Comparison of ENCODE assay signal across 22 mouse cellular contexts in genomic region chr16:32728240-32728639, GRCm38 (mm10). TPM values are rescaled to one million over a fixed set of nuclear protein-coding genes. Genes with fewer than 3 reads are reported as not detected.
DNase-seq lines count a peak whose midpoint lies in the region; ATAC-seq and TF ChIP-seq lines count a peak whose summit lies in the region.
"Had no signal": no experiment of that assay in that cellular context is flagged by ENCODE, and none has a peak within 500 bp of the region (broad histone marks: within the 10 kb centered on the region; RNA-seq: fewer than 3 reads in every experiment).

No protein-coding gene starts in this region.

- no peak overlapping the region for H3K27ac ChIP-seq in liver, postnatal 0 days (ENCODE audit: low read depth)
- H3K27ac ChIP-seq in liver, embryonic 12.5 days, result no peak overlapping the region
- no peak overlapping the region for H3K27ac ChIP-seq in kidney, postnatal 0 days
- no peak overlapping the region for H3K27ac ChIP-seq in hindbrain, embryonic 12.5 days
- H3K27ac ChIP-seq in hindbrain, embryonic 14.5 days, result no peak overlapping the region
- no peak overlapping the region for H3K27ac ChIP-seq in midbrain, embryonic 16.5 days (ENCODE audit: low read length)
- H3K27ac ChIP-seq: embryonic facial prominence, embryonic 10.5 days; hindbrain, embryonic 15.5 days; layer of hippocampus, adult 2 months; limb, embryonic 13.5 days; neural tube, embryonic 13.5 days had no signal

- H3K9me3 ChIP-seq in liver, postnatal 0 days (ENCODE audit: low read length), result no peaks in the 10 kb centered on the region
- H3K9me3 ChIP-seq in liver, embryonic 12.5 days (replicated peaks), result no peaks in the 10 kb centered on the region
- no peaks in the 10 kb centered on the region for H3K9me3 ChIP-seq in kidney, postnatal 0 days (replicated peaks; ENCODE audit: low read length)
- peaks cover 3% of the 10 kb centered on the region for H3K9me3 ChIP-seq in hindbrain, embryonic 12.5 days (replicated peaks)
- H3K9me3 ChIP-seq in hindbrain, embryonic 14.5 days (ENCODE audit: control insufficient read depth, low read length), result no peaks in the 10 kb centered on the region
- no peaks in the 10 kb centered on the region for H3K9me3 ChIP-seq in midbrain, embryonic 16.5 days (replicated peaks; ENCODE audit: control insufficient read depth, low read length, poor library complexity, severe bottlenecking)
- H3K9me3 ChIP-seq: embryonic facial prominence, embryonic 10.5 days; hindbrain, embryonic 15.5 days; limb, embryonic 13.5 days; neural tube, embryonic 13.5 days had no signal

- H3K9ac ChIP-seq in liver, postnatal 0 days (replicated peaks), result no peak overlapping the region
- no peak overlapping the region for H3K9ac ChIP-seq in liver, embryonic 12.5 days
- no peak overlapping the region for H3K9ac ChIP-seq in kidney, postnatal 0 days (ENCODE audit: low read depth, low read length)
- H3K9ac ChIP-seq in hindbrain, embryonic 12.5 days, result no peak overlapping the region
- H3K9ac ChIP-seq in hindbrain, embryonic 14.5 days, result no peak overlapping the region
- no peak overlapping the region for H3K9ac ChIP-seq in midbrain, embryonic 16.5 days (ENCODE audit: low read depth, low read length)
- H3K9ac ChIP-seq: forebrain, postnatal 0 days; hindbrain, embryonic 15.5 days; limb, embryonic 13.5 days; neural tube, embryonic 13.5 days had no signal

- no peaks in the 10 kb centered on the region for H3K27me3 ChIP-seq in liver, postnatal 0 days (ENCODE audit: insufficient read depth, low read length)
- H3K27me3 ChIP-seq in liver, embryonic 12.5 days (replicated peaks), result peaks cover 8% of the 10 kb centered on the region; the same call in 1 of the 2 replicates
- H3K27me3 ChIP-seq in kidney, postnatal 0 days (ENCODE audit: insufficient read depth, low read length), result no peaks in the 10 kb centered on the region
- H3K27me3 ChIP-seq in hindbrain, embryonic 12.5 days, result no peaks in the 10 kb centered on the region
- H3K27me3 ChIP-seq in hindbrain, embryonic 14.5 days (ENCODE audit: control insufficient read depth, insufficient read depth, low read length), result no peaks in the 10 kb centered on the region
- H3K27me3 ChIP-seq in midbrain, embryonic 16.5 days (ENCODE audit: control insufficient read depth, insufficient read depth, low read depth, low read length), result no peaks in the 10 kb centered on the region
- H3K27me3 ChIP-seq: hindbrain, embryonic 15.5 days; neural tube, embryonic 13.5 days had no signal

- H3K4me3 ChIP-seq in liver, postnatal 0 days (ENCODE audit: low read depth, low read length), result no peak overlapping the region
- H3K4me3 ChIP-seq in liver, embryonic 12.5 days, result no peak overlapping the region
- no peak overlapping the region for H3K4me3 ChIP-seq in kidney, postnatal 0 days (replicated peaks; ENCODE audit: low read depth, low read length)
- no peak overlapping the region for H3K4me3 ChIP-seq in hindbrain, embryonic 12.5 days
- H3K4me3 ChIP-seq in hindbrain, embryonic 14.5 days (replicated peaks; ENCODE audit: low read length), result no peak overlapping the region
- H3K4me3 ChIP-seq in midbrain, embryonic 16.5 days (ENCODE audit: low read depth, low read length), result no peak overlapping the region
- H3K4me3 ChIP-seq: embryonic facial prominence, embryonic 10.5 days; erythroblast, embryonic 14.5 days; hindbrain, embryonic 15.5 days; layer of hippocampus, adult 2 months; limb, embryonic 13.5 days; neural tube, embryonic 13.5 days had no signal

- no peak for TF ChIP-seq EP300 in liver, postnatal 0 days (IDR thresholded peaks at IDR 0.05; ENCODE audit: low read depth)

- DNase-seq in adrenal gland, adult 2 months, result peak; percentile 49
- DNase-seq in adrenal gland, adult 18-20 months (ENCODE audit: low spot score in 2 of 2), result no peak
- no peak for DNase-seq in liver, postnatal 0 days
- DNase-seq in kidney, postnatal 0 days (ENCODE audit: low spot score), result peak; percentile 16
- no peak for DNase-seq in hindbrain, embryonic 14.5 days (ENCODE audit: low spot score)
- DNase-seq: adrenal gland, postnatal 25 days; cerebellum, postnatal 25 days; forebrain, postnatal 0 days; gastrocnemius, postnatal 14 days; heart, postnatal 10 days had no signal

- ATAC-seq in liver, postnatal 0 days, result peak; percentile 72
- ATAC-seq in liver, embryonic 12.5 days, result no peak
- no peak for ATAC-seq in kidney, postnatal 0 days (replicated peaks; ENCODE audit: low FRiP score, low read depth)
- ATAC-seq in hindbrain, embryonic 12.5 days (ENCODE audit: low FRiP score), result no peak
- ATAC-seq in hindbrain, embryonic 14.5 days (ENCODE audit: low FRiP score), result no peak
- no peak for ATAC-seq in midbrain, embryonic 16.5 days
- ATAC-seq: forebrain, postnatal 0 days had no signal

- no peak for TF ChIP-seq CTCF in liver, postnatal 0 days (IDR thresholded peaks at IDR 0.05; ENCODE audit: low read depth)
- TF ChIP-seq CTCF in kidney, postnatal 0 days (IDR thresholded peaks at IDR 0.05; ENCODE audit: low read depth), result no peak

- 0 out of 2 replicates have a peak, but pooled peaks cover 2% of the 10 kb centered on the region for H3K4me1 ChIP-seq in liver, postnatal 0 days (ENCODE audit: insufficient read depth)
- H3K4me1 ChIP-seq in liver, embryonic 12.5 days, result peaks cover 9% of the 10 kb centered on the region; the same call in 1 of the 2 replicates
- no peaks in the 10 kb centered on the region for H3K4me1 ChIP-seq in kidney, postnatal 0 days (replicated peaks; ENCODE audit: insufficient read depth, low read length)
- no peaks in the 10 kb centered on the region for H3K4me1 ChIP-seq in hindbrain, embryonic 12.5 days
- no peaks in the 10 kb centered on the region for H3K4me1 ChIP-seq in hindbrain, embryonic 14.5 days (replicated peaks; ENCODE audit: control insufficient read depth, insufficient read depth, low read length)
- H3K4me1 ChIP-seq in midbrain, embryonic 16.5 days (ENCODE audit: control insufficient read depth, insufficient read depth, low read length), result no peaks in the 10 kb centered on the region
- H3K4me1 ChIP-seq: embryonic facial prominence, embryonic 10.5 days; hindbrain, embryonic 15.5 days; limb, embryonic 13.5 days; neural tube, embryonic 13.5 days had no signal

- H3K4me2 ChIP-seq in liver, postnatal 0 days (ENCODE audit: low read depth, low read length), result no peak overlapping the region
- no peak overlapping the region for H3K4me2 ChIP-seq in liver, embryonic 12.5 days
- no peak overlapping the region for H3K4me2 ChIP-seq in kidney, postnatal 0 days (ENCODE audit: low read length)
- H3K4me2 ChIP-seq in hindbrain, embryonic 12.5 days (replicated peaks), result no peak overlapping the region
- no peak overlapping the region for H3K4me2 ChIP-seq in hindbrain, embryonic 14.5 days (replicated peaks)
- no peak overlapping the region for H3K4me2 ChIP-seq in midbrain, embryonic 16.5 days (ENCODE audit: low read length)
- H3K4me2 ChIP-seq: hindbrain, embryonic 15.5 days; limb, embryonic 13.5 days; neural tube, embryonic 13.5 days had no signal

- H3K36me3 ChIP-seq in liver, postnatal 0 days (replicated peaks; ENCODE audit: insufficient read depth, low read length), result no peaks in the 10 kb centered on the region
- no peaks in the 10 kb centered on the region for H3K36me3 ChIP-seq in liver, embryonic 12.5 days
- H3K36me3 ChIP-seq in kidney, postnatal 0 days (ENCODE audit: insufficient read depth, low read length), result no peaks in the 10 kb centered on the region
- H3K36me3 ChIP-seq in hindbrain, embryonic 12.5 days, result no peaks in the 10 kb centered on the region
- no peaks in the 10 kb centered on the region for H3K36me3 ChIP-seq in hindbrain, embryonic 14.5 days (replicated peaks; ENCODE audit: control insufficient read depth, insufficient read depth)
- no peaks in the 10 kb centered on the region for H3K36me3 ChIP-seq in midbrain, embryonic 16.5 days (ENCODE audit: control insufficient read depth, insufficient read depth, low read length)
- H3K36me3 ChIP-seq: embryonic facial prominence, embryonic 10.5 days; hindbrain, embryonic 15.5 days; limb, embryonic 13.5 days; neural tube, embryonic 13.5 days had no signal

RNA-seq across cellular contexts. Expression of gene Muc4, which starts 7.4 kb away (rescaled TPM):
- not detected for total RNA-seq in adrenal gland, adult 2 months (2021)
- polyA plus RNA-seq in adrenal gland, adult 2 months (2012; rRNA removed), result not detected in 2 replicates
- total RNA-seq in adrenal gland, adult 18-20 months (2021), result not detected
- 0.49 and 0.64 TPM in 2 replicates for polyA plus RNA-seq in liver, postnatal 0 days (2015; fragmentation: Nextera tagmentation; extraction: Ambion mirVana)
- polyA plus RNA-seq in liver, embryonic 12.5 days (2016; fragmentation: Nextera tagmentation; extraction: Ambion mirVana), result 0.59 and 0.63 TPM in 2 replicates
- 0.14 and 0.28 TPM in 2 replicates for polyA plus RNA-seq in kidney, postnatal 0 days (2015; fragmentation: Nextera tagmentation; extraction: Ambion mirVana)
- polyA plus RNA-seq in hindbrain, embryonic 12.5 days (2016; fragmentation: Nextera tagmentation; extraction: Ambion mirVana), result 0.27 and 0.35 TPM in 2 replicates
- not detected in 2 replicates for polyA plus RNA-seq in hindbrain, embryonic 14.5 days (2014; fragmentation: Nextera tagmentation; extraction: Ambion mirVana)
- polyA plus RNA-seq in midbrain, embryonic 16.5 days (2015; fragmentation: Nextera tagmentation; extraction: Ambion mirVana), result not detected in 2 replicates
- total RNA-seq: adrenal gland, postnatal 25 days; forebrain, postnatal 0 days; layer of hippocampus, adult 2 months; left cerebral cortex, adult 18-20 months; megakaryocyte-erythroid progenitor cell, adult 5-6 weeks; monocyte, adult 5-6 weeks had no signal
- polyA plus RNA-seq: erythroblast, embryonic 14.5 days; forebrain, postnatal 0 days; hindbrain, embryonic 15.5 days; limb, embryonic 13.5 days; neural tube, embryonic 13.5 days had no signal

Comparison
In these comparisons a context has a peak if more than half of its experiments do, and no peak if none do; other contexts are left out.
1. DNase-seq: peak in adrenal gland, adult 2 months (single experiment) and kidney, postnatal 0 days (single experiment); none in adrenal gland, adult 18-20 months (0 of 2), liver, postnatal 0 days (single experiment) and hindbrain, embryonic 14.5 days (single experiment).